ENCODE assay signal across 10 mouse cellular contexts in genomic region chr11:76482183-76482582, GRCm38 (mm10).
DNase-seq lines count a peak whose midpoint lies in the region; TF ChIP-seq lines count a peak whose summit lies in the region.
"Had no signal": no experiment of that assay in that cellular context is flagged by ENCODE, and none has a peak within 500 bp of the region (broad histone marks: within the 10 kb centered on the region; RNA-seq: fewer than 3 reads in every experiment).

No protein-coding gene starts in this region.

- no peak overlapping the region for H3K4me3 ChIP-seq in CH12.LX (replicated peaks in 1 of 3; ENCODE audit: low read depth in 2 of 3, low read length in 2 of 3, poor library complexity in 1 of 3)
- H3K4me3 ChIP-seq in megakaryocyte, embryonic 14.5 days (replicated peaks) = peak overlapping the region; percentile 15
- H3K4me3 ChIP-seq: midbrain, embryonic 15.5 days had no signal

- in situ Hi-C loops in CH12.LX (cut with MboI; ENCODE audit: low pct_ligation_motif_present, low pct_unique_long_range_greater_than_20kb, low sequenced_read_pairs) = no loop called here

- peaks cover 21 to 43% of the 10 kb centered on the region in 2 experiments for H3K36me3 ChIP-seq in CH12.LX (replicated peaks in 1 of 2; ENCODE audit: control insufficient read depth in 1 of 2, insufficient read depth in 1 of 2, low read length in 1 of 2)
- H3K36me3 ChIP-seq in megakaryocyte, embryonic 14.5 days (replicated peaks; ENCODE audit: low read length) = peaks cover 8% of the 10 kb centered on the region

- no peaks in the 10 kb centered on the region for H3K27me3 ChIP-seq in CH12.LX (replicated peaks)
- peaks cover 11% of the 10 kb centered on the region for H3K27me3 ChIP-seq in megakaryocyte, embryonic 14.5 days (replicated peaks)
- H3K27me3 ChIP-seq: midbrain, embryonic 15.5 days had no signal

- peak overlapping the region; percentile 99 for H3K27ac ChIP-seq in CH12.LX (ENCODE audit: insufficient read depth, low read depth)
- H3K27ac ChIP-seq: midbrain, embryonic 15.5 days had no signal

- DNase-seq in layer of hippocampus, adult 9-11 months = peak; percentile 69
- no peak for DNase-seq in layer of hippocampus, adult 18-20 months (ENCODE audit: low spot score in 2 of 2)
- DNase-seq in CH12.LX (ENCODE audit: extremely low read depth) (no peak), MN1 (ENCODE audit: low spot score) (no peak)
- peak; percentile 14 for DNase-seq in induced T-regulatory cell, adult 2 months (ENCODE audit: low read depth)
- no peak for DNase-seq in thymus, postnatal 0 days (ENCODE audit: low spot score)
- DNase-seq in left cerebral cortex, postnatal 10 days (ENCODE audit: extremely low spot score in 1 of 2, low spot score in 2 of 2) = no peak
- DNase-seq: cerebellum, postnatal 36 days had no signal

- peak overlapping the region; percentile 49 for H3K9ac ChIP-seq in CH12.LX (ENCODE audit: insufficient read depth, low read depth)
- H3K9ac ChIP-seq: midbrain, embryonic 15.5 days had no signal

- TF ChIP-seq POLR2A in CH12.LX (IDR thresholded peaks at IDR 0.05; ENCODE audit: low read depth, low read length) = 0 out of 2 replicates have a peak, but pooled peaks have one; percentile 44

- H3K9me3 ChIP-seq in CH12.LX (replicated peaks; ENCODE audit: low read length) = no peaks in the 10 kb centered on the region
- no peaks in the 10 kb centered on the region for H3K9me3 ChIP-seq in megakaryocyte, embryonic 14.5 days
- H3K9me3 ChIP-seq: midbrain, embryonic 15.5 days had no signal

- H3K79me2 ChIP-seq in CH12.LX (replicated peaks; ENCODE audit: control insufficient read depth, extremely low read depth, insufficient read depth, poor library complexity, severe bottlenecking) = no peaks in the 10 kb centered on the region

- no peak for TF ChIP-seq RAD21 in CH12.LX (IDR thresholded peaks at IDR 0.05; ENCODE audit: low read depth, low read length)

- TF ChIP-seq CTCF in CH12.LX (conservative IDR thresholded peaks at IDR 0.05 in 1 of 2, IDR thresholded peaks at IDR 0.05 in 1 of 2; ENCODE audit: low read depth in 2 of 2, low read length in 2 of 2) = no peak

- peaks cover 50 to 92% of the 10 kb centered on the region in 2 experiments for H3K4me1 ChIP-seq in CH12.LX (ENCODE audit: control insufficient read depth in 1 of 2, insufficient read depth in 2 of 2)
- H3K4me1 ChIP-seq in megakaryocyte, embryonic 14.5 days = peaks cover 64% of the 10 kb centered on the region

- intact Hi-C loops in left cerebral cortex, postnatal 10 days (cut with DNase I) = no loop called here

- peak overlapping the region; percentile 91 for H3K4me2 ChIP-seq in CH12.LX (ENCODE audit: insufficient read depth, low read depth, poor library complexity, severe bottlenecking)
- H3K4me2 ChIP-seq: midbrain, embryonic 15.5 days had no signal

- dilution Hi-C loops in CH12.LX (cut with MboI; ENCODE audit: extremely low pct_ligation_motif_present, extremely low pct_unique_long_range_greater_than_20kb, low sequenced_read_pairs) = no loop called here

- no peak for TF ChIP-seq EP300 in CH12.LX (IDR thresholded peaks at IDR 0.05; ENCODE audit: low read length)

TF ChIP-seq in CH12.LX, 34 proteins besides CTCF, POLR2A, EP300 and RAD21:
- TF ChIP-seq MXI1 (IDR thresholded peaks at IDR 0.05; ENCODE audit: low read depth, low read length) (peak; percentile 0; the same call in 1 of the 2 replicates), E2F4 (IDR thresholded peaks at IDR 0.05; ENCODE audit: insufficient replicate concordance, low read depth, low read length) (no peak), USF2 (conservative IDR thresholded peaks at IDR 0.05; ENCODE audit: low read depth, low read length) (peak; percentile 59), SIN3A (IDR thresholded peaks at IDR 0.05; ENCODE audit: low read length) (peak; percentile 2; the same call in 1 of the 2 replicates), BHLHE40 (IDR thresholded peaks at IDR 0.05; ENCODE audit: low read depth, low read length) (peak; percentile 36), GABPA (IDR thresholded peaks at IDR 0.05; ENCODE audit: insufficient replicate concordance, low read depth, low read length) (no peak), ZC3H11A (IDR thresholded peaks at IDR 0.05; ENCODE audit: low read depth, low read length) (no peak), ELF1 (IDR thresholded peaks at IDR 0.05; ENCODE audit: low read depth, low read length) (no peak), USF1 (IDR thresholded peaks at IDR 0.05; ENCODE audit: low read depth, low read length) (peak; percentile 68), MAFK (IDR thresholded peaks at IDR 0.05; ENCODE audit: insufficient replicate concordance, low read length) (no peak), MAX (IDR thresholded peaks at IDR 0.05; ENCODE audit: low read length) (0 out of 2 replicates have a peak, but pooled peaks have one; percentile 75), TBP (conservative IDR thresholded peaks at IDR 0.05; ENCODE audit: low read depth, low read length) (no peak; the same call in 1 of the 2 replicates), CHD1 (IDR thresholded peaks at IDR 0.05; ENCODE audit: low read depth, low read length) (no peak), TCF12 (IDR thresholded peaks at IDR 0.05; ENCODE audit: low read depth, low read length) (0 out of 2 replicates have a peak, but pooled peaks have one; percentile 7), ZMIZ1 (IDR thresholded peaks at IDR 0.05; ENCODE audit: low read depth, low read length) (no peak), MYC (IDR thresholded peaks at IDR 0.05; ENCODE audit: low read depth, low read length) (peak; percentile 36; the same call in 1 of the 2 replicates), RCOR1 (conservative IDR thresholded peaks at IDR 0.05; ENCODE audit: low read depth, low read length) (no peak), ETS1 (conservative IDR thresholded peaks at IDR 0.05; ENCODE audit: low read depth, low read length) (peak; percentile 24; the same call in 1 of the 2 replicates), KAT2A (IDR thresholded peaks at IDR 0.05; ENCODE audit: insufficient replicate concordance, low read length) (no peak)

Comparison
In these comparisons a context has a peak if more than half of its experiments do, and no peak if none do; other contexts are left out.
1. DNase-seq: peak in layer of hippocampus, adult 9-11 months (single experiment) and induced T-regulatory cell, adult 2 months (single experiment); none in layer of hippocampus, adult 18-20 months (0 of 2), CH12.LX (single experiment), thymus, postnatal 0 days (single experiment), left cerebral cortex, postnatal 10 days (0 of 2) and MN1 (single experiment).